Mouse (Mus musculus) embryonic facial prominence, embryonic 15.5 days (tissue): Measurements from ENCODE around the gene Tex33. TPM values are rescaled to one million over a fixed set of nuclear protein-coding genes. Genes with fewer than 3 reads are reported as not detected.

Experiments used
- ATAC-seq: fragments of 200-750 bp; cut with Nextera tagmentation; 2 replicates; pipeline ENCODE4 v1.8.0; 2017; ENCODE audit warnings: low read depth, moderate TSS enrichment; ENCODE audit not compliant: insufficient number of reproducible peaks, low FRiP score, low TSS enrichment
- H3K27ac ChIP-seq: fragments of 300-500 bp; sonication (generic); replicated peaks from 2 replicates; pipeline ENCODE4 v1.5.1; 2015; ENCODE audit warnings: mild to moderate bottlenecking, inconsistent platforms
- H3K27me3 ChIP-seq: fragments of 300-500 bp; sonication (generic); 2 replicates; pipeline ENCODE4 v1.6.1; 2015; ENCODE audit warnings: inconsistent platforms
- H3K36me3 ChIP-seq: fragments of 300-500 bp; sonication (generic); 2 replicates; pipeline ENCODE4 v1.6.1; 2015; ENCODE audit warnings: mild to moderate bottlenecking, inconsistent platforms
- H3K4me1 ChIP-seq: fragments of 300-500 bp; sonication (generic); 2 replicates; pipeline ENCODE4 v1.6.1; 2015; ENCODE audit warnings: inconsistent platforms
- H3K4me2 ChIP-seq: fragments of 300-500 bp; sonication (generic); replicated peaks from 2 replicates; pipeline ENCODE4 v1.6.1; 2015; ENCODE audit warnings: mild to moderate bottlenecking, inconsistent platforms
- H3K4me3 ChIP-seq: fragments of 300-500 bp; sonication (generic); replicated peaks from 2 replicates; pipeline ENCODE4 v1.5.1; 2015; ENCODE audit warnings: mild to moderate bottlenecking, inconsistent platforms
- H3K9ac ChIP-seq: fragments of 300-500 bp; sonication (generic); 2 replicates; pipeline ENCODE4 v1.6.1; 2015; ENCODE audit warnings: inconsistent platforms
- H3K9me3 ChIP-seq: fragments of 300-500 bp; sonication (generic); replicated peaks from 2 replicates; pipeline ENCODE4 v1.6.1; 2016; ENCODE audit warnings: inconsistent platforms
- WGBS: fragments of 180-500 bp; shearing (Covaris S2); methylation state at CpG from one replicate; pipeline ENCODE4 v1.1.7; 2015; 5-methylcytosine and 5-hydroxymethylcytosine counted together
- polyA plus RNA-seq: library from polyadenylated mRNA; unstranded; fragments of >200 nt; fragmentation: Nextera tagmentation; extraction: Ambion mirVana; gene quantifications from 2 replicates; pipeline ENCODE4 v1.2.1, GENCODE M21; 2015

Gene Tex33
- polyA plus RNA-seq = 0.83 TPM in 1 of 2 replicates, not detected in the other

DNA sequence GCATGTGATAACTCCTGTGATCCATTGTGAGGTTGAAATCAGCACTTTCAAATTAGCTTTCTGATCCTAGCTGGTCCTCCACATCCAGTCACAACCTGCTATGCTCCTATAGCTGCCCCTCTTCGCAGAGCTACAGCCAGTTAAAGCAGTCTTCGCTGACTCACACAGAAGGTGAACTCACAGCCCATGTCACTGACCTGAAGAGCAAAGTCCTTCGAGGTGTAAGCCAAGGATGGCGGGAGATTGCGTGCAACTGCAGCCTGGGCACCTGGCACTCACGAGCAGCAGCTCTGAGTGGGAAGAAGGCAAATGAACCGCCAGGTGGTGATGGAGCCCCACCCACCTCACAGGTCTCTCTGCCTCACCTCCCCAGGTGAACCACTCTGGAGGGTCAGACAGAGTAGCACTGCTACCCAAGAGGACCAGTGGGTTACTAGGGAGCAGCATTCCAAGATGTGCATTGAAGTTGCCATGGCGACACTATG lies at the start of gene Tex33:
Gene Tex33 (minus strand): TSS at position 435 of the 485 bp plus-strand sequence.
- H3K9me3 ChIP-seq = no peaks in the 10 kb centered on the region
- ATAC-seq = no peak

DNA sequence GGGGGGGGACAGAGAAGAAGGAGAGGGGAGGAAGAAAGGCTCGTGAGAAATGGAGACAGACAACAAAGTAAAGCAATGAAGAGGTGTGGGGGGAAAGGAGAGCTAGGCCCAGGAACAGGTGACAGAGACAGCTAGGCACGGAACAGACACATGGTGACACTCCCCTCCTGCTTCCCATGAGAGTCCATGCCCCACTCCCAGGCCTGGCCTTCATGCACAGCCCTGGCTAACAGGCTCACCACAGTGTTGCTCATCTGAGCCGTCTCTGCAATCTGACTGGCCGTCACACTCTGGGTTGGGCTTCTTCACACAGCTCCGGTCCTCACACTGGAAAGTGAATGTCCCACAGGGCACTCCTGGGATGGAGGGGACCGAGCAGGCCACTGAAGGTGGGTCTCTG lies 48.1 kb upstream of the Tex33 start:
- Histone ChIP-seq H3K36me3 (no peaks in the 10 kb centered on the region), H3K4me3 (no peak overlapping the region), H3K4me2 (no peak overlapping the region), H3K27me3 (no peaks in the 10 kb centered on the region), H3K27ac (no peak overlapping the region), H3K9me3 (no peaks in the 10 kb centered on the region), H3K9ac (no peak overlapping the region), H3K4me1 (peaks cover 10% of the 10 kb centered on the region; the same call in 1 of the 2 replicates)
- ATAC-seq = no peak
- WGBS = 53% methylated on average over 6 of the region's 6 CpGs

More for the DNA sequence above, at the start of gene Tex33:
- H3K36me3 ChIP-seq = no peaks in the 10 kb centered on the region
- 76% methylated on average over 8 of the region's 8 CpGs for WGBS
- no peak within 1 kb of the TSS for H3K4me3 ChIP-seq
- H3K27me3 ChIP-seq = no peaks in the 10 kb centered on the region
- H3K9ac ChIP-seq = no peak within 1 kb of the TSS
- no peaks in the 10 kb centered on the region for H3K4me1 ChIP-seq
- H3K27ac ChIP-seq = no peak within 1 kb of the TSS
- no peak within 1 kb of the TSS for H3K4me2 ChIP-seq

DNA sequence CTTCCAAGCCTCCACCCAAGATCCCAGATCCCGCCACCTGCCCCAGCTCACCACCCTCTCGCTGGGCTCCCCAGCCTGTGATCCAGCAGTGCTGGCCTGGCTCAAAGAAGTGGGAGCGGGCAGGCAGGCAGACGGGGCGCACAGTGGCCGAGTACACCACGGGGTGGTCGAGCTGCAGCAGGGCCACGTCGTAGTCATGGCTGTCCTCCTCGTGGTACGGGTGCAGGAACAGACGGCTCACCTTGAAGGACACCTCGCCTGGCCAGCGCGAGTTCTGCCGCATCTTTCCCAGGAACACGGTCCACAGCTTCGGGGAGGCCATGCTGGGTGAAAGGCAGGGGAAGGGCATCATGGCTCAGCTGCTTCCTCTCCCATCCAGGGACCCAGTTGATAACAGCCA lies 46.5 kb upstream of the Tex33 start:
- no peak for ATAC-seq
- Histone ChIP-seq H3K4me1 (peaks cover 18% of the 10 kb centered on the region), H3K27ac (no peak overlapping the region), H3K4me3 (no peak overlapping the region), H3K9me3 (no peaks in the 10 kb centered on the region), H3K9ac (no peak overlapping the region), H3K36me3 (no peaks in the 10 kb centered on the region), H3K27me3 (no peaks in the 10 kb centered on the region), H3K4me2 (no peak overlapping the region)
- 85% methylated on average over 19 of the region's 19 CpGs for WGBS

DNA sequence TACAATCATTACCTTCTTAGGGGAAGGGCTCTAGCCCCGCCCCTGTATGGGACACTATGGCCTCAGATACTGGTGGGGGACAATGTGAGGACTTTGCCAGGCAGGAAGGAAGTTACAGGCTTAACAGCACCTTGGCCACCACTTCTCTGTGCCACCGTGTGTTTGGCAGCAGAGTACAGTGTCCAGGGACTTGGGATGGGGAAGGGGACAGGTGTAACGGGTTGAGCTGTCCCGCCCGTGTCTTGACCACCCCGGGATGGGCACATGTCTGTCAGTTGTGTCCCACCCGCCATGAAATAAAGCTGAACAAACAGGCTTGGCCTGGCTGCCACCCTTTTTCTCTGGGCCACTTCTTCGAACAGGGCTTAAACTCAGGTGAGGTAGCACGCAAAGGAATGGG lies 43.3 kb upstream of the Tex33 start:
- no peaks in the 10 kb centered on the region for H3K27me3 ChIP-seq
- 60% methylated on average over 9 of the region's 9 CpGs for WGBS
- no peak overlapping the region for H3K4me2 ChIP-seq
- peaks cover 16% of the 10 kb centered on the region for H3K36me3 ChIP-seq
- H3K4me1 ChIP-seq = peaks cover 39% of the 10 kb centered on the region
- no peak overlapping the region for H3K9ac ChIP-seq
- H3K27ac ChIP-seq = no peak overlapping the region
- no peak for ATAC-seq
- H3K4me3 ChIP-seq = no peak overlapping the region
- no peaks in the 10 kb centered on the region for H3K9me3 ChIP-seq

DNA sequence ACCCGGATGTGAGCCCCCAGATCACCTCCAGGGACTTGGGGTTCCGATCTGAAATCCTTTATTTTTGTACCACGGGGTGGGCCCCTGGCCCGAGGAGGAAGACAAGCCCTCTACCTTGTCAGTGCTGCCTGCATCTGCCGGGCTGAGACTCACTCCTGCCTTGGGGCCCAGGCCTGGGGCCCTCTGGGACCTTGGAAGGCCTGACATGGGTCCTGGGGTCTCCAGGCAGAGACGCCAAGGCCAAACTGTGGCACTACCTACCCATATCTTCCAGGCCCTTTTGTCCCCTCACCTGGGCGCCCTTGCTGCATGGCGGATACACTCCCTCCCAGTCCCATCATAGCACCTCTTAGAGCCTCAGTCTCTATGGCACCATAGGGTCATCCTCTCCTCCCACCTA lies 42.8 kb upstream of the Tex33 start:
- H3K27ac ChIP-seq = no peak overlapping the region
- no peak for ATAC-seq
- no peak overlapping the region for H3K4me2 ChIP-seq
- H3K27me3 ChIP-seq = no peaks in the 10 kb centered on the region
- H3K9ac ChIP-seq = no peak overlapping the region
- peaks cover 21% of the 10 kb centered on the region for H3K36me3 ChIP-seq
- peaks cover 39% of the 10 kb centered on the region for H3K4me1 ChIP-seq
- H3K9me3 ChIP-seq = no peaks in the 10 kb centered on the region
- H3K4me3 ChIP-seq = no peak overlapping the region
- WGBS = 57% methylated on average over 8 of the region's 8 CpGs

DNA sequence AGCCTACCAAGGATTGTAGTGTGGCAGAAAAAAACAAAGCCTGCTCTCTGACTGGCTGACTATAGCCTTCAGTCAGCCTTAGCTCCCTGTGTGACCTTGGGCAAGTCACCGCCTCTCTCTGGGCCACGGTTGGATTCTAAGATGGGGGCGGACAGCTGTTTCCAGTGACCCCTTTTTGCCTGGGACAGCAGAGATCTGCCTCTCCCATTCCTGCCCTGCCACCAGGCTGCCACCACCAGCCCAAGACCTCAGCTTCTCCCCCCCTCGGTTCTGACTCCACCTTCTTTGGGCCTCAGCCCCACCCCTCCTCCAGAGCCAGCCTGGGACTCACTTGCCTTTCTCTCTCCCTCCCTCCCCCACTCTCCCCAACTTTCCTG lies 42.3 kb upstream of the Tex33 start:
- H3K36me3 ChIP-seq = peaks cover 26% of the 10 kb centered on the region
- no peaks in the 10 kb centered on the region for H3K27me3 ChIP-seq
- H3K9me3 ChIP-seq = no peaks in the 10 kb centered on the region
- H3K4me1 ChIP-seq = peaks cover 39% of the 10 kb centered on the region
- H3K9ac ChIP-seq = no peak overlapping the region
- no peak overlapping the region for H3K4me2 ChIP-seq
- ATAC-seq = no peak
- peak overlapping the region; percentile 78; the same call in 1 of the 2 replicates for H3K27ac ChIP-seq
- WGBS = 45% methylated on average over 4 of the region's 4 CpGs
- H3K4me3 ChIP-seq = no peak overlapping the region

DNA sequence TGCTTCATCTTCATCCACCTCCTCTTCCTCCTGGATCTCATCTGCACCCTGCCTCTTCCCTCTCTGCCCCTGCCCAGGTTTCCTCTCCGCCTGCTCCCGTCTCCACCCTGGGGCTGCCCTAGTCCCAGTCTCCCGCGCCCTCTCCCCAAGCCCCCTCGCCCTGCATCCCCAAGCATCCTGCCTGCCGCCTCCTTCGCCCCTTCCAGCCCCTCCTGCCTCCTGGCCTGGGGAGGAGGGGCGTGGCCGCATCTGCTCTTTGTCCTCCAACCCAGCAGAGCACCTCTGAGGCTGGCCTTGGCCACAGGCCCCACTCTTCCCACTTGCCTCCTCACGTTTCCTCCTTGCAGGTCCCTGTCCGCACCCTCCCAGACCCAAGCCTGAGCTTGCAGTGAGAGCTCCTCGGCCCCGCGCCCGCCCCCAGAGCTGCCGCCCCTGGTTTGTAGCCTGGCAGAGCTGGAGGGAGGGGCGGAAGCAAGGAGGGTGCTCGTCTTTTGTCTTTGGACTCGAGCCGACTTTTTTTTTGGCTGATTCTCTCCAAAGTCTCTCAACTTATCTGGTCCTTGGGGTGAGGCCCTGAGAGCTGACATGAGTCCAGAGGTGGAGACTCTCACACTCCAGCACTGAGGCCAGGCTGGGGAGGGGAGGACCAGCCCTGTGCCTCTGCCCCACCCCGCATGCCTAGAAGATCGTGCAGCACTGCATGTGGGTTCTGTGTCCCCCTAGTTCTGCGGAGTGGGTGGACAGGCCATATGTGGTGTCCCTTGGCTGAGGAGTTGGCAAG lies 41.7 kb upstream of the Tex33 start:
- 20% methylated on average over 23 of the region's 23 CpGs for WGBS
- H3K4me1 ChIP-seq = peaks cover 39% of the 10 kb centered on the region
- H3K4me2 ChIP-seq = peak overlapping the region; percentile 61
- ATAC-seq = peak; percentile 26
- peaks cover 30% of the 10 kb centered on the region for H3K36me3 ChIP-seq
- H3K27ac ChIP-seq = peak overlapping the region; percentile 78
- H3K9ac ChIP-seq = peak overlapping the region; percentile 9; the same call in 1 of the 2 replicates
- H3K4me3 ChIP-seq = peak overlapping the region; percentile 34
- no peaks in the 10 kb centered on the region for H3K27me3 ChIP-seq
- H3K9me3 ChIP-seq = no peaks in the 10 kb centered on the region

DNA sequence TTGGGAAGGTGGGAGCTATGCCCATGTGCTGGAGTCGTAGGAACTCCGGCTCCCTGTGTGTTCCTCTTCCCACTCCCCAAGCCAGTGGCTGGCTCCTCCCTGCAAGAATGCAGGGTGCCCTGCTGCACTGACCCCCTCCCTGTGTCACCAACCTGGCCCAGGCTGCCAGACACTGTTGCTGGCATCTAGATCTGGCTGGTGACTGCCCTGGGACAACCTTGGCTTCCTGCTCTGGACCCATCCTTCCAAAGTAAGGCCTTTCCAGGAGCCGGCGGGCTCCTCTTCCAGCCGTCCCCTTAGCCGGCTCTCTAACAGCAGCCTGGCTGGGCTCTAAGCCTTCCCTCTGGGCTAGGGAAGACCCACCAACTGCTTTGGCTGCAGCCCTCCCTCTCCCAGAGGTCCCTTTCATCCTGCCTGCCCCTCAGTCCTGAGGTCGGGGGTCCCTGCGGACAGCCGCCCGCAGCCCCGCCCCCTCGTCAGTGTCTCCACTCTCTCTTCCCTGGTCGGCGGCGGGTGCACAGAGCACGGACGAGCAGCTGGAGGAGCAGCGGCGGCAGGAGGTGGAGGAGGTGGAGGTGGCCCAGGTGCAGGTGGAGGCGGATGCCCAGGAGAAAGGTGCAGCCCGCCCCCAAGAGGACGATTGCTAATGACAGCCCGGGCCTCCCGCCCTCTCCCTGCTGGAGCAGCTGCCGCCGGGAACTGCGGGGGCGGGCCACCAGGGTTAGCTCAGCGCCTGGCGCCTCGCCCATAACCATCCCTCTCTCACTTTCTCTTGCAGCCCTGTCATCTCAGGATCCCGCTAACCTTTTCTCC lies 40.9 kb upstream of the Tex33 start:
- Histone ChIP-seq H3K4me1 (peaks cover 39% of the 10 kb centered on the region), H3K4me2 (peak overlapping the region; percentile 61), H3K9me3 (no peaks in the 10 kb centered on the region), H3K27me3 (no peaks in the 10 kb centered on the region), H3K4me3 (peak overlapping the region; percentile 34), H3K9ac (no peak overlapping the region), H3K36me3 (peaks cover 35% of the 10 kb centered on the region), H3K27ac (peak overlapping the region; percentile 78)
- 10% methylated on average over 28 of the region's 32 CpGs for WGBS
- peak; percentile 81 for ATAC-seq

DNA sequence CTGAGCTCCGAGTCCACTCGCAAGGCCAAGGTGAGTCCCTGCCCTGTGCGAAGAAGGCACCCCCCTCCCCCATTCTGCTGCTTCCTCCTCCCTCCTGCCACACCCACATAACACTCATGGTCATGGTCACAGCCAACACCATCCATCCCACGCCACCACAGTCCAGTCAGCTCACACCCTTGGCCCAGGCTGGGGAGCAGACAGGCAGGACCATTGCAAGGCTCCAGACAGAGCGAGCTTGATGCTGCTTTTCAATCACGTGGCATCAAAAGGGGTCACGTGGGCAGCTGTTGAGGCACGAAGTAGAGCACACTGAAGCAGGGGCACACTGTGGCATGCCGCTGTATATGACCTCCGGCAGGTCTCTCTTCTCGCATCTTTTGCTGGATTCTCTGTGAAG lies 40.0 kb upstream of the Tex33 start:
- Histone ChIP-seq H3K27me3 (no peaks in the 10 kb centered on the region), H3K4me2 (no peak overlapping the region), H3K9me3 (no peaks in the 10 kb centered on the region), H3K36me3 (peaks cover 38% of the 10 kb centered on the region), H3K4me1 (peaks cover 42% of the 10 kb centered on the region), H3K9ac (no peak overlapping the region), H3K4me3 (no peak overlapping the region), H3K27ac (no peak overlapping the region; the same call in 1 of the 2 replicates)
- WGBS = 74% methylated on average over 11 of the region's 11 CpGs
- no peak for ATAC-seq

DNA sequence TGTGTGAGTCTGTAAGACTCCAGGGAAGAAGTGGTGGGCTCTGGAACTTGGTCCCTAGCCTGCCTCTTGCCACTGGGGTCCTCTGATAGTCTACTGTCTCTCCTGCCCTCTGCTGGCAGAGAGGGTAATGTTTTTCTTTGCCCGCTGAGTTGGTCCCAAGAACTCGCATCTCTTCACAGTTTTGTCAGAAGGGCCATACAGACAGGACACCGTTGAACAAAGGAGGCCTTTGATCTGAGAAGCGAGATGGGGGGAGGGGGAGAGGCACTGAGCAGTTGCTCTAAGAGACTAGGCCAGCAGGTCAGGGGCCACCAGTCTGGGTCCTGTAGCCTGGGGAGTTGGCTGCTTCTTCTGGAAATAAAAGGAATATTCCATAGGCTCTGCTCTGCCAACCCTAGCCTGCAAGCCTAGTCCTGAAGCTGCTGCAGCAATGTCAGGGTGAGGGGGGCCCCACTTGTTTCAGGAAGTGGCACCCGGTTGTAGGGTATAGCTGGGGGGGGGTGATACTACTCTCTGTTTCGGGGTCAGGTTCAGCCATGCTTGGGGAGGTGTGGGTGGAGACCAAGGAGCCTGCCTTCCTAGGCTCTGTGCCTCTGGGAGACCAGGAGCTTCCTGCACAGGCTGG lies 39.3 kb upstream of the Tex33 start:
- WGBS = 24% methylated on average over 6 of the region's 6 CpGs
- peaks cover 48% of the 10 kb centered on the region for H3K4me1 ChIP-seq
- no peak for ATAC-seq
- no peak overlapping the region for H3K4me3 ChIP-seq
- no peak overlapping the region for H3K9ac ChIP-seq
- H3K27me3 ChIP-seq = no peaks in the 10 kb centered on the region
- no peak overlapping the region; the same call in 1 of the 2 replicates for H3K27ac ChIP-seq
- H3K4me2 ChIP-seq = no peak overlapping the region
- no peaks in the 10 kb centered on the region for H3K9me3 ChIP-seq
- H3K36me3 ChIP-seq = peaks cover 41% of the 10 kb centered on the region

DNA sequence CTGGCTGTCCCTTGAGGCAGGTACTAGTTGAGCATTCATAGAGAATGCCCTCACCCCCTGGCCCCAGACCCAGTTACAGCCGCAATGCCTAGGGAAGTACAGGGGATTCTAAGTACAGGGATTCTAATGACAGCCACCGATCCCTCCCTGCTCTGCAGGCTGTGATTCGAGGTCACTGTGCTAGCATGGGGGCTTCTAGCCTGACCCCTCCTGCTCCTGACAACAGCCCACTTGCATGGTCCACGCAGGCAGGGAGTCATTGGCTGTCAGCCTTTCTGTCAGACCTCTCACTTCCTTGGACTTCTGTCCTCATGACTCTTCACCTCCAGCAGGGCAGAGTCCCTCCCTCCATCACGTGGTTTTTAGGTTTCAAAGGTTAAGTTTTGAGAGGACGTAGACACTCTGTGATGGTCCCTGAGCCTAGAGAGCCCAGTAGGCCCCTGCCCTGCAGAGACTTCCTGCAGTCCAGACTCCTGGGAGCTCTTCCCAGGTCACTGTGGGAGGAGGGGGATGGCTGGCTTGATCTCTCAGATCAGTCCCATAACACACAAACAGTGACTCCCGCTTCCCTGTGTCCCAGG lies 35.9 kb upstream of the Tex33 start:
- H3K4me1 ChIP-seq = peaks cover 42% of the 10 kb centered on the region
- H3K9ac ChIP-seq = no peak overlapping the region
- H3K4me2 ChIP-seq = no peak overlapping the region
- 81% methylated on average over 7 of the region's 7 CpGs for WGBS
- no peaks in the 10 kb centered on the region for H3K9me3 ChIP-seq
- H3K36me3 ChIP-seq = peaks cover 41% of the 10 kb centered on the region
- no peaks in the 10 kb centered on the region for H3K27me3 ChIP-seq
- no peak overlapping the region for H3K4me3 ChIP-seq
- ATAC-seq = no peak
- H3K27ac ChIP-seq = no peak overlapping the region
